Mouse (Mus musculus): ENCODE measurements at regions not wholly inside any gene's neighbourhood (a gene's known extent, or its start where the extent isn't known, plus 50 kb on each side); places are given as distances from the start of the nearest gene placed in this dataset.
A peak's percentile ranks its signal among the peaks of the same experiment; 100 is the strongest.

DNA sequence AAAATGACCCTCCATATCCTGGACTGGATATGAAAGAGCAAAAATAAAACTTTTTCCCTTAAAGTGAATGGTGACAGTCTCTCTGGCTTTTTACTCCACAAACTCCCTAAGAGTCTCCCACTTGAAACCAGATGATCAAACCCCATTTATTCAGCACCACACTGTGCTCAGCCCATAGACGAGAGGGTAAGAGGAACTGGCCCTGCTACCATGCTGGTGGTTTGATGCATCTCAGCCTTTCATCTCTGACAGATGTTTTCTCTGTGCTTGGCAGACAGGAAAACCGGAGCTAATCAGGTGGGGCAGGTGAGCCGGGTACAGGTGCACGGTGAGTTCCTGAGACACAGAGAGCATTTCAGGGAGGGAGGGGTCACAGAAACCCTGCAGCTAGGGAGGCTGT is 631.8 kb downstream of the Defb40 start:
- no peak overlapping the region for H3K4me3 ChIP-seq (ENCODE audit: low read depth, low read length)
- H3K4me1 ChIP-seq (ENCODE audit: control insufficient read depth, insufficient read depth, low read length): no peaks in the 10 kb centered on the region
- no peaks in the 10 kb centered on the region for H3K36me3 ChIP-seq (ENCODE audit: control insufficient read depth, insufficient read depth, low read length)
- H3K27me3 ChIP-seq (replicated peaks; ENCODE audit: control insufficient read depth, insufficient read depth, low read length): no peaks in the 10 kb centered on the region
- no peak overlapping the region for H3K9ac ChIP-seq (ENCODE audit: low read length)
- no peaks in the 10 kb centered on the region for H3K9me3 ChIP-seq (replicated peaks; ENCODE audit: control insufficient read depth, low read length)
- WGBS: 73% methylated on average over 4 of the region's 4 CpGs
- no peak overlapping the region for H3K4me2 ChIP-seq (ENCODE audit: low read length)
- ATAC-seq: no peak
- DNase-seq (ENCODE audit: low spot score): no peak
- H3K27ac ChIP-seq (ENCODE audit: low read depth, low read length): no peak overlapping the region

DNA sequence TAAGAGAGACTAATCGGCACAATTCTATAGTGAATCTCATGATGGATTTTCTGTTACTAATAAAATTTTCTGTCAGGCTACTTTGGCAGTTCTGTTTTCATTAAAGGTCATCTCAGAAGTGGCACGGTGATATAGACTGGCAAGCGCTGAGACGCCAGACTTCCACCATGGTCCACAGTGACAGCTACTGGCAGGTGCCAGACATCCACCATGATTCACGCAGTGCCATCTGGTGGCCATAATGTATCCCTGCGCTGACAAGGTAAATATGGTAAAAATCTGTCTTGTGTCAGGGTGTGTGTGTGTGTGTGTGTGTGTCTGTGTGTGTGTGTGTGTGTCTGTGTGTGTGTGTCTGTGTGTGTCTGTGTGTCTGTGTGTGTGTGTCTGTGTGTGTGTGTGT is 632.7 kb downstream of the Defb40 start:
- ATAC-seq: peak; percentile 89
- peak; percentile 86 for DNase-seq (ENCODE audit: low spot score)
- Histone ChIP-seq H3K27me3 (replicated peaks; ENCODE audit: control insufficient read depth, insufficient read depth, low read length) (no peaks in the 10 kb centered on the region), H3K36me3 (ENCODE audit: control insufficient read depth, insufficient read depth, low read length) (no peaks in the 10 kb centered on the region), H3K27ac (ENCODE audit: low read depth, low read length) (no peak overlapping the region), H3K9ac (ENCODE audit: low read length) (no peak overlapping the region), H3K9me3 (replicated peaks; ENCODE audit: control insufficient read depth, low read length) (no peaks in the 10 kb centered on the region), H3K4me2 (ENCODE audit: low read length) (no peak overlapping the region), H3K4me3 (ENCODE audit: low read depth, low read length) (no peak overlapping the region), H3K4me1 (ENCODE audit: control insufficient read depth, insufficient read depth, low read length) (no peaks in the 10 kb centered on the region)
- WGBS: 23% methylated on average over 6 of the region's 6 CpGs

DNA sequence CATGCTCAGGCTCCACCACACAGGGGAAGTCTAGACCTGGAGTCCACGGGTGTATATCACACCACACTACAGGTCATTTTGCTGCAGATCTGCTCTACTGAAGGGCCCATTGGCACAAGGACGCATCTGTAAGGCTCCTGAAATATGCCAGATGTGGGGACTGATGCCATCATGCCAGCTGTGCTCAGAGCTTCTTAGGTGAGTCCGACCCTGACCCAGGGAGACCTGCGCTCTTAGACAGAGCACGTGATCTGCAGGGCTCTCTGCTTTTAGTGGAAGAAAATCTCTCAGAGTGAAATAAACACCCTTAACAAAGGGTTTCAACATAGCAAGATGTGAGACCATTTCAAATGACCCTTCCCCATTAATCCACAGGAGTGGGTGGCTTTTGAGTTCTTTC is 633.2 kb downstream of the Defb40 start:
- no peaks in the 10 kb centered on the region for H3K36me3 ChIP-seq (ENCODE audit: control insufficient read depth, insufficient read depth, low read length)
- H3K4me1 ChIP-seq (ENCODE audit: control insufficient read depth, insufficient read depth, low read length): no peaks in the 10 kb centered on the region
- DNase-seq (ENCODE audit: low spot score) (no peak), ATAC-seq (peak; percentile 47; the same call in 1 of the 2 replicates)
- no peak overlapping the region for H3K4me3 ChIP-seq (ENCODE audit: low read depth, low read length)
- WGBS: 83% methylated on average over 5 of the region's 5 CpGs
- H3K27me3 ChIP-seq (replicated peaks; ENCODE audit: control insufficient read depth, insufficient read depth, low read length): no peaks in the 10 kb centered on the region
- no peak overlapping the region for H3K4me2 ChIP-seq (ENCODE audit: low read length)
- H3K9me3 ChIP-seq (replicated peaks; ENCODE audit: control insufficient read depth, low read length): no peaks in the 10 kb centered on the region
- H3K27ac ChIP-seq (ENCODE audit: low read depth, low read length): no peak overlapping the region
- H3K9ac ChIP-seq (ENCODE audit: low read length): no peak overlapping the region

DNA sequence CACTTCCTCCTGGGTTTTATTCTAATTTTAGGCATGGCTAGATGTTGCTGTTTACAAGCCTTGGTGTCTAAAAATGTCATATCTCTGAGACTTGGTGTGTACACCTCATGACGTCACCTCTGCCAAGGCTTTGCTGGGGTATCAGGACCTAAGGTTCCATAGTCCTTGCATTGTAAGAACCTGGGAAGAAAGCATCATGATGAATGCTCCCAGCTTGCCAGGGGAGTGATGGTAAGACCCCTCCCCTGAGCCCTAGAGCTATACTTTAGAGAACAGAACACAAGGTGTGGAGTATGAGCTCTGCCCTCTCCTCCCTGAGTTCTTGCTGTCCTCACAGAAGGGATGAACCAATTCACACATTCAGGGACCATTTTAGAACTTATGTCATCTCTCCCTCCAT is 642.5 kb downstream of the Defb40 start:
- no peaks in the 10 kb centered on the region for H3K9me3 ChIP-seq (replicated peaks; ENCODE audit: control insufficient read depth, low read length)
- H3K4me3 ChIP-seq (ENCODE audit: low read depth, low read length): no peak overlapping the region
- H3K36me3 ChIP-seq (ENCODE audit: control insufficient read depth, insufficient read depth, low read length): no peaks in the 10 kb centered on the region
- H3K4me2 ChIP-seq (ENCODE audit: low read length): no peak overlapping the region
- 86% methylated on average over 1 of the region's 1 CpGs for WGBS
- H3K4me1 ChIP-seq (ENCODE audit: control insufficient read depth, insufficient read depth, low read length): no peaks in the 10 kb centered on the region
- H3K27me3 ChIP-seq (replicated peaks; ENCODE audit: control insufficient read depth, insufficient read depth, low read length): no peaks in the 10 kb centered on the region
- ATAC-seq: no peak
- no peak overlapping the region for H3K27ac ChIP-seq (ENCODE audit: low read depth, low read length)
- H3K9ac ChIP-seq (ENCODE audit: low read length): no peak overlapping the region
- DNase-seq (ENCODE audit: low spot score): no peak

DNA sequence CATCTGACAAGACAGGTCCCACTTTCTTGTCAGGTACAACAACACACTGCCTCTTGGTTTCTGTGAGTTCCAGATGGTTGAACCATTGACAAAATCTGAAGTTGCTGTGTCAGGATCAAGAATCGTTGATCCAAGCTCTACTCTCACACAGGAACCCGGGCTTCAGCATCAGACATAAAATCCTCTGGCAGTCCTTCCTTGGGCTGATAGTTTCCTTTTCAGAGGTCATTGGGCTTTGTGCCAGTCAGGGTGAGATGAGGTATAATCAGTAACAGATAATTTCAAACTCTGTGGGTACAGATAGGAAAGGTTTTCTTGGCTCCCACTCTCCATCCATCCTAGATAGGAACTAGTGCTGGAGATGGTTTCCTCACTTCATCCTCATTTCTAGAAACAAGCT is 649.5 kb downstream of the Defb40 start:
- WGBS: 95% methylated on average over 2 of the region's 2 CpGs
- no peak overlapping the region for H3K4me3 ChIP-seq (ENCODE audit: low read depth, low read length)
- DNase-seq (ENCODE audit: low spot score): no peak
- H3K36me3 ChIP-seq (ENCODE audit: control insufficient read depth, insufficient read depth, low read length): no peaks in the 10 kb centered on the region
- no peak overlapping the region for H3K4me2 ChIP-seq (ENCODE audit: low read length)
- no peaks in the 10 kb centered on the region for H3K4me1 ChIP-seq (ENCODE audit: control insufficient read depth, insufficient read depth, low read length)
- H3K27ac ChIP-seq (ENCODE audit: low read depth, low read length): no peak overlapping the region
- H3K27me3 ChIP-seq (replicated peaks; ENCODE audit: control insufficient read depth, insufficient read depth, low read length): no peaks in the 10 kb centered on the region
- no peak for ATAC-seq
- H3K9ac ChIP-seq (ENCODE audit: low read length): no peak overlapping the region
- H3K9me3 ChIP-seq (replicated peaks; ENCODE audit: control insufficient read depth, low read length): no peaks in the 10 kb centered on the region

DNA sequence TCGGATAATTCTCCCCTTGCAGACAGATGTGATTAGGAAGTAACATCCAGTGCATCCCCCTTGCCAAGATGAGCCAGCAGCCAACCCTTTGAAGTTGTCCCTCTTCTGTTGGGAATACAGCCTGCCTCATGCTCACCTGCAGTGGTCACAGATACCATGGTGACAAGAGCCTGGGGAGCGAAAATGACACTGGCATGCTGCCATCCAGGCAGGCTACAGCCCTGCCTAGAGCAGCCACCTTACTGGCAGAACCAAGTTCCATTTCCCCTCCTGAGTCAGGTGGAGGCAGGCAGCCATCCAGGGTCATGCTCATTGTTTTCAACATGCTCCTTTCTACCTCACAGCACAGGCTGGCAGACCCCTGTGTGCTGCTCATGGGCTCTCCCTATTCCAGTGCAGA is 661.6 kb downstream of the Defb40 start:
- ATAC-seq (no peak), DNase-seq (ENCODE audit: low spot score) (peak; percentile 5)
- H3K4me3 ChIP-seq (ENCODE audit: low read depth, low read length): no peak overlapping the region
- H3K36me3 ChIP-seq (ENCODE audit: control insufficient read depth, insufficient read depth, low read length): no peaks in the 10 kb centered on the region
- H3K27me3 ChIP-seq (replicated peaks; ENCODE audit: control insufficient read depth, insufficient read depth, low read length): no peaks in the 10 kb centered on the region
- H3K9ac ChIP-seq (ENCODE audit: low read length): no peak overlapping the region
- WGBS: 66% methylated on average over 2 of the region's 2 CpGs
- H3K4me2 ChIP-seq (ENCODE audit: low read length): no peak overlapping the region
- H3K27ac ChIP-seq (ENCODE audit: low read depth, low read length): no peak overlapping the region
- H3K4me1 ChIP-seq (ENCODE audit: control insufficient read depth, insufficient read depth, low read length): no peaks in the 10 kb centered on the region
- H3K9me3 ChIP-seq (replicated peaks; ENCODE audit: control insufficient read depth, low read length): no peaks in the 10 kb centered on the region

DNA sequence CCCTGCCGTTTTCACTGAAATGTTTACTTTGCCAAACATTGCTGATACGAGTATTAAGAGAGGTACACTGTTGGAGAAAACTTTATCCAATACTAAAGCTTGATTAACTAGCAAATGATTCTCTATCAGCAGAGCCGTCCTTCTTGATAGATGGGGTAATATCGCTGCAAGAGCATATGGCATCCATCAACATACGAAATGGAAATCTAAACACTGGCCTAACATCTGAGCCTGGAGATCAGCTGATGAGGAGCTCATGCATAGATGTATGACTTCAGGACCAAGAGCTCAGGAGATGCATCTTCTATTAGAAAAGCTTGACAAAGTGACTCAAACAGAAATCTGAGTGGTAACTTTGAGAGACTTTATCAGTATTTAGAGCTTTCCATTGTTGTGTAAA is 666.5 kb downstream of the Defb40 start:
- H3K27ac ChIP-seq (ENCODE audit: low read depth, low read length): no peak overlapping the region
- no peaks in the 10 kb centered on the region for H3K4me1 ChIP-seq (ENCODE audit: control insufficient read depth, insufficient read depth, low read length)
- peak; percentile 39 for DNase-seq (ENCODE audit: low spot score)
- H3K36me3 ChIP-seq (ENCODE audit: control insufficient read depth, insufficient read depth, low read length): no peaks in the 10 kb centered on the region
- H3K27me3 ChIP-seq (replicated peaks; ENCODE audit: control insufficient read depth, insufficient read depth, low read length): no peaks in the 10 kb centered on the region
- no peaks in the 10 kb centered on the region for H3K9me3 ChIP-seq (replicated peaks; ENCODE audit: control insufficient read depth, low read length)
- H3K4me2 ChIP-seq (ENCODE audit: low read length): no peak overlapping the region
- no peak overlapping the region for H3K9ac ChIP-seq (ENCODE audit: low read length)
- ATAC-seq: peak; percentile 48; the same call in 1 of the 2 replicates
- H3K4me3 ChIP-seq (ENCODE audit: low read depth, low read length): no peak overlapping the region
- 79% methylated on average over 5 of the region's 5 CpGs for WGBS

DNA sequence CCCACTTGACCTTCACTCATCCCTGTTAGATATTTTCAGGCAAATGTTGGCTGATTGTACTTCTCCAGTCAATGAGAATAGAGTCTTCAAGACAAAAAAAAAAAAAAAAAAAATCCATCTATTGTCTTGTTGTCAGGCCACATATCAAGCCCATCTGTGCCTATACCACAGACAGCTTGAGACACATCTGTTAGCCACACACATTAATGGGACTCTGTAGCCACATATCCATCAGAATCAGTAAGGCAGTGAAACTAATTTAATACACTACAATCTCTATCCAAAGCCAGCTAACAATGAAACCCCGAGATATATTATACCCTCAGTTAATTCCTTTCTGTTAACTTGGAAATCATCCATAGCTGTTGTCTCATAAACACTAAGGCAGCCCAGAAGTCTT is 667.1 kb downstream of the Defb40 start:
- no peaks in the 10 kb centered on the region for H3K36me3 ChIP-seq (ENCODE audit: control insufficient read depth, insufficient read depth, low read length)
- H3K4me2 ChIP-seq (ENCODE audit: low read length): no peak overlapping the region
- no peak overlapping the region for H3K4me3 ChIP-seq (ENCODE audit: low read depth, low read length)
- H3K9me3 ChIP-seq (replicated peaks; ENCODE audit: control insufficient read depth, low read length): no peaks in the 10 kb centered on the region
- no peaks in the 10 kb centered on the region for H3K4me1 ChIP-seq (ENCODE audit: control insufficient read depth, insufficient read depth, low read length)
- WGBS: 53% methylated on average over 1 of the region's 1 CpGs
- DNase-seq (ENCODE audit: low spot score) (peak; percentile 65), ATAC-seq (peak; percentile 89; the same call in 1 of the 2 replicates)
- no peak overlapping the region for H3K27ac ChIP-seq (ENCODE audit: low read depth, low read length)
- H3K27me3 ChIP-seq (replicated peaks; ENCODE audit: control insufficient read depth, insufficient read depth, low read length): no peaks in the 10 kb centered on the region
- no peak overlapping the region for H3K9ac ChIP-seq (ENCODE audit: low read length)

DNA sequence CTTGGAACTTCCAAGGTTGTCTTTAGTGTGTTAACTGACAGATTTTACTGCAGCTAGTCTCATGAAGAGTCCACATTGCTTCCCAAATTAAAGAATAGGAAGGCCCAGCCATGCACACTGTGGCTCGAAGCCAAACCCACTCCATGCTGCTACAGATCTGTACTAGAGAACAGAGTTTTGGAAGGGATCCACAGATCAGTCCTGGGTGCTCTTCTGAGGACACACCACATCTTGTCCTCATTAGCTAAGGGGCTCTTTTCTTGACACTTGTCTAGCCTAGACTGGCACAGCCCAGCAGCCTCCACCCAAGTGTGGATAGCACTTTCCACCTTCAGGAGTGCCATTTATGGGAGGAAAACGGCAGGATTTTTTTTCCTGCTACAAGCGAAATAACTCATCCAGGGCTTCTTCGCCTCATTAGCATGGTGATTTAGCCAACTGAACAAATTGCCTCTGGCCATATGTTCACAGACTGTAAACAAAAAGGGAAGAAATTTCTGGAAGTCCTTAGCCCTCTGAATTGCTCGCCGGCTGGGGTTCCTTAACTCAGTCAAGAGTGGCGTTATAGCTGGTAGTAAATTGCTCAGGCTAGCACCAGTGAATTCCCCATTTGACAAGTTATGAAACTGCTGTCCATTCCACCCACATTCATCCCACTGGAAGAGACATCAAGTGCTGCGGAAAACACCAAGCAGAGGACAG is 690.4 kb downstream of the Defb40 start:
- no peak overlapping the region for H3K4me2 ChIP-seq (ENCODE audit: low read length)
- no peaks in the 10 kb centered on the region for H3K27me3 ChIP-seq (replicated peaks; ENCODE audit: control insufficient read depth, insufficient read depth, low read length)
- no peak overlapping the region for H3K4me3 ChIP-seq (ENCODE audit: low read depth, low read length)
- H3K9ac ChIP-seq (ENCODE audit: low read length): no peak overlapping the region
- peak; percentile 50 for DNase-seq (ENCODE audit: low spot score)
- no peak overlapping the region for H3K27ac ChIP-seq (ENCODE audit: low read depth, low read length)
- H3K36me3 ChIP-seq (ENCODE audit: control insufficient read depth, insufficient read depth, low read length): no peaks in the 10 kb centered on the region
- H3K4me1 ChIP-seq (ENCODE audit: control insufficient read depth, insufficient read depth, low read length): peaks cover 2% of the 10 kb centered on the region; the same call in 1 of the 2 replicates
- 59% methylated on average over 8 of the region's 8 CpGs for WGBS
- no peaks in the 10 kb centered on the region for H3K9me3 ChIP-seq (replicated peaks; ENCODE audit: control insufficient read depth, low read length)
- ATAC-seq: peak; percentile 62; the same call in 1 of the 2 replicates

Measured in forebrain, embryonic 14.5 days (tissue).